In genomic region chr15:88850146-88850826, GRCm38 (mm10) we compare ENCODE assay signal across 10 mouse cellular contexts. TPM values are rescaled to one million over a fixed set of nuclear protein-coding genes. Genes with fewer than 3 reads are reported as not detected.
DNase-seq lines count a peak whose midpoint lies in the region; ATAC-seq and TF ChIP-seq lines count a peak whose summit lies in the region.
"Had no signal": no experiment of that assay in that cellular context is flagged by ENCODE, and none has a peak within 500 bp of the region (broad histone marks: within the 10 kb centered on the region; RNA-seq: fewer than 3 reads in every experiment).

No protein-coding gene starts in this region.

- no peak for TF ChIP-seq CTCF in stomach, postnatal 0 days (IDR thresholded peaks at IDR 0.05; ENCODE audit: low read depth)

- H3K36me3 ChIP-seq in midbrain, embryonic 16.5 days (ENCODE audit: control insufficient read depth, insufficient read depth, low read length) = no peaks in the 10 kb centered on the region
- no peaks in the 10 kb centered on the region for H3K36me3 ChIP-seq in midbrain, embryonic 10.5 days
- no peaks in the 10 kb centered on the region for H3K36me3 ChIP-seq in embryonic facial prominence, embryonic 10.5 days (replicated peaks)
- H3K36me3 ChIP-seq in heart, embryonic 15.5 days = no peaks in the 10 kb centered on the region
- H3K36me3 ChIP-seq in liver, embryonic 15.5 days (replicated peaks) = no peaks in the 10 kb centered on the region
- no peaks in the 10 kb centered on the region for H3K36me3 ChIP-seq in stomach, postnatal 0 days (ENCODE audit: control insufficient read depth, insufficient read depth, low read length)
- H3K36me3 ChIP-seq: embryonic facial prominence, embryonic 13.5 days; neural tube, embryonic 12.5 days had no signal

- no peaks in the 10 kb centered on the region for H3K4me1 ChIP-seq in midbrain, embryonic 16.5 days (ENCODE audit: control insufficient read depth, insufficient read depth, low read length)
- peaks cover 24% of the 10 kb centered on the region for H3K4me1 ChIP-seq in midbrain, embryonic 10.5 days
- peaks cover 37% of the 10 kb centered on the region for H3K4me1 ChIP-seq in embryonic facial prominence, embryonic 10.5 days
- peaks cover 35% of the 10 kb centered on the region for H3K4me1 ChIP-seq in heart, embryonic 15.5 days (replicated peaks)
- H3K4me1 ChIP-seq in liver, embryonic 15.5 days (replicated peaks) = peaks cover 8% of the 10 kb centered on the region
- H3K4me1 ChIP-seq in stomach, postnatal 0 days (replicated peaks; ENCODE audit: control insufficient read depth, insufficient read depth) = peaks cover 11% of the 10 kb centered on the region

- H3K4me2 ChIP-seq in midbrain, embryonic 16.5 days (ENCODE audit: low read length) = no peak overlapping the region
- H3K4me2 ChIP-seq in heart, embryonic 15.5 days = peak overlapping the region; percentile 18; the same call in 1 of the 2 replicates
- no peak overlapping the region for H3K4me2 ChIP-seq in liver, embryonic 15.5 days
- H3K4me2 ChIP-seq in stomach, postnatal 0 days (replicated peaks; ENCODE audit: low read depth) = no peak overlapping the region; the same call in 1 of the 2 replicates
- H3K4me2 ChIP-seq: neural tube, embryonic 12.5 days had no signal

- H3K4me3 ChIP-seq in midbrain, embryonic 16.5 days (ENCODE audit: low read depth, low read length) = no peak overlapping the region
- H3K4me3 ChIP-seq in midbrain, embryonic 10.5 days = no peak overlapping the region
- H3K4me3 ChIP-seq in embryonic facial prominence, embryonic 10.5 days = no peak overlapping the region
- H3K4me3 ChIP-seq in heart, embryonic 15.5 days = 0 out of 2 replicates have a peak overlapping the region, but pooled peaks have one; percentile 3
- H3K4me3 ChIP-seq in liver, embryonic 15.5 days (replicated peaks) = no peak overlapping the region
- no peak overlapping the region for H3K4me3 ChIP-seq in stomach, postnatal 0 days (ENCODE audit: low read depth, low read length)
- H3K4me3 ChIP-seq: embryonic facial prominence, embryonic 13.5 days; neural tube, embryonic 12.5 days had no signal

- no peaks in the 10 kb centered on the region for H3K9me3 ChIP-seq in midbrain, embryonic 16.5 days (replicated peaks; ENCODE audit: control insufficient read depth, low read length, poor library complexity, severe bottlenecking)
- H3K9me3 ChIP-seq in midbrain, embryonic 10.5 days (replicated peaks) = no peaks in the 10 kb centered on the region
- no peaks in the 10 kb centered on the region for H3K9me3 ChIP-seq in embryonic facial prominence, embryonic 10.5 days
- H3K9me3 ChIP-seq in heart, embryonic 15.5 days (replicated peaks) = no peaks in the 10 kb centered on the region
- no peaks in the 10 kb centered on the region for H3K9me3 ChIP-seq in liver, embryonic 15.5 days (replicated peaks)
- H3K9me3 ChIP-seq in stomach, postnatal 0 days (ENCODE audit: control insufficient read depth, low read length) = no peaks in the 10 kb centered on the region
- H3K9me3 ChIP-seq: embryonic facial prominence, embryonic 13.5 days; neural tube, embryonic 12.5 days had no signal

- no peak overlapping the region for H3K27ac ChIP-seq in midbrain, embryonic 16.5 days (ENCODE audit: low read length)
- no peak overlapping the region for H3K27ac ChIP-seq in midbrain, embryonic 10.5 days (replicated peaks)
- H3K27ac ChIP-seq in embryonic facial prominence, embryonic 10.5 days (replicated peaks) = peak overlapping the region; percentile 44
- peak overlapping the region; percentile 83 for H3K27ac ChIP-seq in heart, embryonic 15.5 days
- peak overlapping the region; percentile 55; the same call in 1 of the 2 replicates for H3K27ac ChIP-seq in liver, embryonic 15.5 days (replicated peaks)
- H3K27ac ChIP-seq in stomach, postnatal 0 days (replicated peaks) = peak overlapping the region; percentile 95
- H3K27ac ChIP-seq: neural tube, embryonic 12.5 days had no signal

- peak; percentile 67; the same call in 1 of the 2 replicates for ATAC-seq in midbrain, embryonic 16.5 days
- ATAC-seq in heart, embryonic 15.5 days (replicated peaks; ENCODE audit: insufficient number of reproducible peaks, insufficient read depth, low FRiP score, low read depth) = peak; percentile 83
- ATAC-seq in liver, embryonic 15.5 days (ENCODE audit: insufficient read depth) = peak; percentile 85
- peak; percentile 89 for ATAC-seq in stomach, postnatal 0 days (ENCODE audit: low FRiP score, low TSS enrichment)
- ATAC-seq in inflammation-experienced regulatory T-cells, adult 6 months = no peak

- 50% methylated on average over 10 of the region's 10 CpGs for WGBS in midbrain, embryonic 16.5 days
- 76% methylated on average over 10 of the region's 10 CpGs for WGBS in midbrain, embryonic 10.5 days
- WGBS in embryonic facial prominence, embryonic 10.5 days = 41% methylated on average over 10 of the region's 10 CpGs
- 29% methylated on average over 10 of the region's 10 CpGs for WGBS in heart, embryonic 15.5 days
- WGBS in liver, embryonic 15.5 days (ENCODE audit: insufficient replicate concordance) = 49% methylated on average over 10 of the region's 10 CpGs
- 33% methylated on average over 10 of the region's 10 CpGs for WGBS in stomach, postnatal 0 days

- no peak for DNase-seq in midbrain, embryonic 10.5 days (ENCODE audit: low spot score)
- no peak for DNase-seq in embryonic facial prominence, embryonic 10.5 days (ENCODE audit: low spot score)
- peak; percentile 53 to 69 for DNase-seq in kidney, postnatal 4 days
- DNase-seq in stomach, postnatal 0 days (ENCODE audit: low spot score) = peak; percentile 98

- H3K9ac ChIP-seq in midbrain, embryonic 16.5 days (ENCODE audit: low read depth, low read length) = no peak overlapping the region
- H3K9ac ChIP-seq in heart, embryonic 15.5 days = peak overlapping the region; percentile 36
- no peak overlapping the region for H3K9ac ChIP-seq in liver, embryonic 15.5 days
- H3K9ac ChIP-seq in stomach, postnatal 0 days (ENCODE audit: low read length) = peak overlapping the region; percentile 27; the same call in 1 of the 2 replicates
- H3K9ac ChIP-seq: neural tube, embryonic 12.5 days had no signal

- no peak for TF ChIP-seq EP300 in stomach, postnatal 0 days (optimal IDR thresholded peaks at IDR 0.05)

- no peaks in the 10 kb centered on the region for H3K27me3 ChIP-seq in midbrain, embryonic 16.5 days (ENCODE audit: control insufficient read depth, insufficient read depth, low read depth, low read length)
- no peaks in the 10 kb centered on the region for H3K27me3 ChIP-seq in midbrain, embryonic 10.5 days (ENCODE audit: low read depth, poor library complexity, severe bottlenecking)
- no peaks in the 10 kb centered on the region for H3K27me3 ChIP-seq in embryonic facial prominence, embryonic 10.5 days (replicated peaks; ENCODE audit: low read depth, poor library complexity, severe bottlenecking)
- no peaks in the 10 kb centered on the region for H3K27me3 ChIP-seq in heart, embryonic 15.5 days
- no peaks in the 10 kb centered on the region for H3K27me3 ChIP-seq in liver, embryonic 15.5 days
- H3K27me3 ChIP-seq in stomach, postnatal 0 days (ENCODE audit: control insufficient read depth, insufficient read depth, low read length) = no peaks in the 10 kb centered on the region
- H3K27me3 ChIP-seq: embryonic facial prominence, embryonic 13.5 days; neural tube, embryonic 12.5 days had no signal

RNA-seq across cellular contexts. Expression of gene Pim3, which starts 11.7 kb away (rescaled TPM):
- 64.7 and 67.5 TPM in 2 replicates for polyA plus RNA-seq in midbrain, embryonic 16.5 days (2015; fragmentation: Nextera tagmentation; extraction: Ambion mirVana)
- 36.9 TPM in 2 replicates for polyA plus RNA-seq in midbrain, embryonic 10.5 days (2016; fragmentation: Nextera tagmentation; extraction: Ambion mirVana)
- polyA plus RNA-seq in embryonic facial prominence, embryonic 10.5 days (2016; fragmentation: Nextera tagmentation; extraction: Ambion mirVana) = 43.6 and 49.0 TPM in 2 replicates
- 61.4 and 71.9 TPM in 2 replicates for polyA plus RNA-seq in heart, embryonic 15.5 days (2015; fragmentation: Nextera tagmentation; extraction: Ambion mirVana)
- 22.0 and 34.4 TPM in 2 replicates for polyA plus RNA-seq in liver, embryonic 15.5 days (2015; fragmentation: Nextera tagmentation; extraction: Ambion mirVana)
- 63.6 and 69.4 TPM in 2 replicates for polyA plus RNA-seq in stomach, postnatal 0 days (2015; fragmentation: Nextera tagmentation; extraction: Ambion mirVana)
- 1 to 10 TPM; 3.0 to 4.1 (median 4.0) TPM for polyA plus RNA-seq in inflammation-experienced regulatory T-cells, adult 6 months (2017; shearing (Covaris generic))

RNA-seq across cellular contexts. Expression of gene Creld2, which starts 30.8 kb away (rescaled TPM):
- 60.6 and 66.4 TPM in 2 replicates for polyA plus RNA-seq in midbrain, embryonic 16.5 days (2015; fragmentation: Nextera tagmentation; extraction: Ambion mirVana)
- polyA plus RNA-seq in midbrain, embryonic 10.5 days (2016; fragmentation: Nextera tagmentation; extraction: Ambion mirVana) = 94.7 and 110 TPM in 2 replicates
- 92.2 and 93.9 TPM in 2 replicates for polyA plus RNA-seq in embryonic facial prominence, embryonic 10.5 days (2016; fragmentation: Nextera tagmentation; extraction: Ambion mirVana)
- 47.5 and 62.1 TPM in 2 replicates for polyA plus RNA-seq in heart, embryonic 15.5 days (2015; fragmentation: Nextera tagmentation; extraction: Ambion mirVana)
- 39.6 and 46.2 TPM in 2 replicates for polyA plus RNA-seq in liver, embryonic 15.5 days (2015; fragmentation: Nextera tagmentation; extraction: Ambion mirVana)
- polyA plus RNA-seq in stomach, postnatal 0 days (2015; fragmentation: Nextera tagmentation; extraction: Ambion mirVana) = 89.3 and 93.2 TPM in 2 replicates
- polyA plus RNA-seq in inflammation-experienced regulatory T-cells, adult 6 months (2017; shearing (Covaris generic)) = 10 to 100 TPM; 22.9 to 40.9 (median 28.4) TPM

RNA-seq across cellular contexts. Expression of gene Alg12, which starts 31.2 kb away (rescaled TPM):
- polyA plus RNA-seq in midbrain, embryonic 16.5 days (2015; fragmentation: Nextera tagmentation; extraction: Ambion mirVana) = 7.8 and 9.4 TPM in 2 replicates
- 11.7 and 11.9 TPM in 2 replicates for polyA plus RNA-seq in midbrain, embryonic 10.5 days (2016; fragmentation: Nextera tagmentation; extraction: Ambion mirVana)
- polyA plus RNA-seq in embryonic facial prominence, embryonic 10.5 days (2016; fragmentation: Nextera tagmentation; extraction: Ambion mirVana) = 10.9 and 12.5 TPM in 2 replicates
- 8.6 and 11.2 TPM in 2 replicates for polyA plus RNA-seq in heart, embryonic 15.5 days (2015; fragmentation: Nextera tagmentation; extraction: Ambion mirVana)
- 5.5 and 6.0 TPM in 2 replicates for polyA plus RNA-seq in liver, embryonic 15.5 days (2015; fragmentation: Nextera tagmentation; extraction: Ambion mirVana)
- polyA plus RNA-seq in stomach, postnatal 0 days (2015; fragmentation: Nextera tagmentation; extraction: Ambion mirVana) = 8.2 and 9.3 TPM in 2 replicates
- 10 to 100 TPM; 12.8 to 22.4 (median 15.8) TPM for polyA plus RNA-seq in inflammation-experienced regulatory T-cells, adult 6 months (2017; shearing (Covaris generic))

Comparison
In these comparisons a context has a peak if more than half of its experiments do, and no peak if none do; other contexts are left out.
1. H3K27ac ChIP-seq: peak in embryonic facial prominence, embryonic 10.5 days (single experiment), heart, embryonic 15.5 days (single experiment), liver, embryonic 15.5 days (single experiment) and stomach, postnatal 0 days (single experiment); none in midbrain, embryonic 16.5 days (single experiment) and midbrain, embryonic 10.5 days (single experiment).
2. H3K9ac ChIP-seq: peak in heart, embryonic 15.5 days (single experiment) and stomach, postnatal 0 days (single experiment); none in midbrain, embryonic 16.5 days (single experiment) and liver, embryonic 15.5 days (single experiment).
3. DNase-seq: peak in kidney, postnatal 4 days (2 of 2) and stomach, postnatal 0 days (single experiment); none in midbrain, embryonic 10.5 days (single experiment) and embryonic facial prominence, embryonic 10.5 days (single experiment).